Mouse (Mus musculus) mature B cell (primary cell): ENCODE results near the gene Ppp1r14b.

Experiments
- in situ Hi-C: fragments of 300-500 bp; cut with MboI; formaldehyde crosslinking; loops from 2 replicates; pipeline ENCODE4 v1.14.3; 2019

Ppp1r14b gene

GRCm38 (mm10) chr19:6942764-6943163, 32.0 kb upstream of the Ppp1r14b start:
- in situ Hi-C loops = no loop called here

- in situ Hi-C loops = no loop called here
Measured at GRCm38 (mm10) chr19:6943709-6944108, 31.1 kb upstream of the Ppp1r14b start.

GRCm38 (mm10) chr19:6947742-6948141, 27.0 kb upstream of the Ppp1r14b start:
- in situ Hi-C loops = no loop called here

- in situ Hi-C loops = no loop called here
Measured at GRCm38 (mm10) chr19:6948186-6948585, 26.6 kb upstream of the Ppp1r14b start.

- in situ Hi-C loops = no loop called here
Measured at GRCm38 (mm10) chr19:6949532-6949931, 25.2 kb upstream of the Ppp1r14b start.

- in situ Hi-C loops = no loop called here
Measured at GRCm38 (mm10) chr19:6949951-6950350, 24.8 kb upstream of the Ppp1r14b start.

- in situ Hi-C loops = no loop called here
Measured at GRCm38 (mm10) chr19:6950613-6951153, 24.1 kb upstream of the Ppp1r14b start.

GRCm38 (mm10) chr19:6951381-6951968, 23.3 kb upstream of the Ppp1r14b start:
- in situ Hi-C loops = no loop called here

GRCm38 (mm10) chr19:6951994-6952711, 22.6 kb upstream of the Ppp1r14b start:
- in situ Hi-C loops = no loop called here

- in situ Hi-C loops = no loop called here
Measured at GRCm38 (mm10) chr19:6952712-6953037, 22.1 kb upstream of the Ppp1r14b start.

GRCm38 (mm10) chr19:6954046-6954445, 20.7 kb upstream of the Ppp1r14b start:
- in situ Hi-C loops = no loop called here

- in situ Hi-C loops = no loop called here
Measured at GRCm38 (mm10) chr19:6955424-6955823, 19.3 kb upstream of the Ppp1r14b start.

GRCm38 (mm10) chr19:6956461-6956860, 18.3 kb upstream of the Ppp1r14b start:
- in situ Hi-C loops = no loop called here

- in situ Hi-C loops = no loop called here
Measured at GRCm38 (mm10) chr19:6968491-6969271, 6.1 kb upstream of the Ppp1r14b start.

GRCm38 (mm10) chr19:6969291-6969664, 5.5 kb upstream of the Ppp1r14b start:
- in situ Hi-C loops = no loop called here

- in situ Hi-C loops = no loop called here
Measured at GRCm38 (mm10) chr19:6969665-6970381, 4.9 kb upstream of the Ppp1r14b start.

- in situ Hi-C loops = no loop called here
Measured at GRCm38 (mm10) chr19:6970460-6971085, 4.2 kb upstream of the Ppp1r14b start.

- in situ Hi-C loops = no loop called here
Measured at GRCm38 (mm10) chr19:6971644-6972043, 3.1 kb upstream of the Ppp1r14b start.

GRCm38 (mm10) chr19:6972247-6972917, 2.4 kb upstream of the Ppp1r14b start:
- in situ Hi-C loops = no loop called here

GRCm38 (mm10) chr19:6973581-6974190, 1.1 kb upstream of the Ppp1r14b start:
- in situ Hi-C loops = no loop called here
